Mouse (Mus musculus) adrenal gland, postnatal 25 days (tissue): ENCODE results near the gene Gm11127. TPM values are rescaled to one million over a fixed set of nuclear protein-coding genes. Genes with fewer than 3 reads are reported as not detected.

Experiments
- total RNA-seq: library from RNA; stranded (reverse); gene quantifications from 2 replicates; pipeline ENCODE4 v1.2.3, GENCODE M21; 2021

The Gm11127 gene
- total RNA-seq, 1 experiment from 2014 or later = 2.2 TPM

Other genes starting within 250 kb of the Gm11127 start
- gene Ier3, start 236.7 kb downstream of the Gm11127 start, total RNA-seq = 7.6 and 11.7 TPM in 2 replicates
- 61.0 and 94.1 TPM in 2 replicates for gene Flot1, start 235.1 kb downstream of the Gm11127 start, total RNA-seq
- 192 and 221 TPM in 2 replicates for gene Tubb5, start 220.1 kb downstream of the Gm11127 start, total RNA-seq
- 30.1 and 31.1 TPM in 2 replicates for gene Mdc1, start 216.9 kb downstream of the Gm11127 start, total RNA-seq
- 8.7 and 9.8 TPM in 2 replicates for gene Nrm, start 197.1 kb downstream of the Gm11127 start, total RNA-seq
- 36.5 and 36.8 TPM in 2 replicates for gene Ppp1r18, start 192.8 kb downstream of the Gm11127 start, total RNA-seq
- 51.4 and 53.3 TPM in 2 replicates for gene Dhx16, start 178.6 kb downstream of the Gm11127 start, total RNA-seq
- gene 2310061I04Rik, start 160.9 kb downstream of the Gm11127 start, total RNA-seq = 41.3 and 56.5 TPM in 2 replicates
- 35.6 and 44.1 TPM in 2 replicates for gene Atat1, start 148.3 kb downstream of the Gm11127 start, total RNA-seq
- gene Mrps18b, start 142.0 kb downstream of the Gm11127 start, total RNA-seq = 81.8 and 90.3 TPM in 2 replicates
- gene Ppp1r10, start 141.9 kb downstream of the Gm11127 start, total RNA-seq = 85.0 and 88.1 TPM in 2 replicates
- 99.5 and 116 TPM in 2 replicates for gene Abcf1, start 88.6 kb downstream of the Gm11127 start, total RNA-seq
- gene Gnl1, start 78.5 kb downstream of the Gm11127 start, total RNA-seq = 43.9 and 52.5 TPM in 2 replicates
- 26.8 and 27.8 TPM in 2 replicates for gene Prr3, start 78.1 kb downstream of the Gm11127 start, total RNA-seq
- gene H2-T24, start 37.8 kb downstream of the Gm11127 start, total RNA-seq = 4.6 and 6.4 TPM in 2 replicates
- 30.5 and 46.6 TPM in 2 replicates for gene H2-T23, start 25.5 kb downstream of the Gm11127 start, total RNA-seq
- 21.7 and 29.6 TPM in 2 replicates for gene H2-T22, start 15.6 kb downstream of the Gm11127 start, total RNA-seq
- not detected in 2 replicates for gene Gm6034, start 15.4 kb downstream of the Gm11127 start, total RNA-seq
- 0.58 TPM in 1 of 2 replicates, not detected in the other for gene Gm19684, start 63.3 kb upstream of the Gm11127 start, total RNA-seq
- not detected in 2 replicates for gene Gm7030, start 71.1 kb upstream of the Gm11127 start, total RNA-seq
- not detected in 2 replicates for gene Gm8909, start 110.2 kb upstream of the Gm11127 start, total RNA-seq
- gene H2-T3, start 131.9 kb upstream of the Gm11127 start, total RNA-seq = not detected in 2 replicates
- gene Rpp21, start 199.7 kb upstream of the Gm11127 start, total RNA-seq = 47.2 TPM in 2 replicates
- 22.5 and 23.0 TPM in 2 replicates for gene Trim39, start 213.9 kb upstream of the Gm11127 start, total RNA-seq
- gene H2-M10.2, start 228.1 kb upstream of the Gm11127 start, total RNA-seq = not detected in 2 replicates